Mouse (Mus musculus): Measurements from ENCODE around the gene Asprv1. TPM values are rescaled to one million over a fixed set of nuclear protein-coding genes. Genes with fewer than 3 reads are reported as not detected.

Asprv1 gene
- polyA plus RNA-seq, 2 experiments = 0.28 to 0.33 TPM

DNA sequence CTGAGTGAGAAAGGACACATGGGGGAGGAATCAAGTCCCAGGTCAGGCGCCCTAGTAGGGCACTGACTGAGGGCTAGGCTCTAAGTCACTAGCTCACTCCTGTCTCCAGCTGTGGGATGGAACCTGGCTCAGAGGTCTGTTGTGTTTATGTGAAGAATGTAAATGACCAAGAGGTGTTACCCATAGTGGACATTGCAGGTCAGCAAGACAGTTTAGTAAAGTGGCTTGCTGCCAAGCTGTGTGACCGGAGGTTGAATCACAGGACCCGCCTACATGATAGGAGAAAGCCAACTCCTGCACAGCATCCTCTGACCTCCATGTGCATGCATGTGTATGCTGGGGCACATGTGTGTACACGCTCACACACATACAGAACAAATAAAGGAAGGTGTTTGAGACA lies 17.6 kb downstream of the Asprv1 start:
- H3K9ac ChIP-seq (replicated peaks) = no peak overlapping the region
- no peak overlapping the region for H3K4me3 ChIP-seq (ENCODE audit: insufficient read depth in 1 of 2, low read depth in 2 of 2, low read length in 2 of 2)
- no peak for TF ChIP-seq CTCF (IDR thresholded peaks at IDR 0.05; ENCODE audit: low read depth)
- TF ChIP-seq EP300 (IDR thresholded peaks at IDR 0.05; ENCODE audit: low read depth) = no peak
- H3K27me3 ChIP-seq (ENCODE audit: control insufficient read depth, insufficient read depth, low read length) = no peaks in the 10 kb centered on the region
- DNase-seq (ENCODE audit: low read depth in 3 of 3, low spot score in 3 of 3) = no peak
- peaks cover 28% of the 10 kb centered on the region for H3K36me3 ChIP-seq (replicated peaks; ENCODE audit: control insufficient read depth, insufficient read depth, low read depth)
- no peak overlapping the region for H3K4me2 ChIP-seq (ENCODE audit: low read depth)
- no peaks in the 10 kb centered on the region for H3K9me3 ChIP-seq (ENCODE audit: control insufficient read depth, low read length)
- WGBS (ENCODE audit: insufficient replicate concordance) = 71% methylated on average over 4 of the region's 4 CpGs
- no peak for ATAC-seq (ENCODE audit: insufficient read depth)
- H3K4me1 ChIP-seq (replicated peaks; ENCODE audit: control insufficient read depth in 2 of 2, insufficient read depth in 2 of 2, low read length in 1 of 2) = peaks cover 13 to 19% of the 10 kb centered on the region in 2 experiments
- H3K27ac ChIP-seq = peak overlapping the region; percentile 14; the same call in 1 of the 2 replicates

GRCm38 (mm10) chr6:86646143-86646542 lies 18.2 kb downstream of the Asprv1 start:
- 70% methylated on average over 7 of the region's 7 CpGs for WGBS (ENCODE audit: insufficient replicate concordance)

DNA sequence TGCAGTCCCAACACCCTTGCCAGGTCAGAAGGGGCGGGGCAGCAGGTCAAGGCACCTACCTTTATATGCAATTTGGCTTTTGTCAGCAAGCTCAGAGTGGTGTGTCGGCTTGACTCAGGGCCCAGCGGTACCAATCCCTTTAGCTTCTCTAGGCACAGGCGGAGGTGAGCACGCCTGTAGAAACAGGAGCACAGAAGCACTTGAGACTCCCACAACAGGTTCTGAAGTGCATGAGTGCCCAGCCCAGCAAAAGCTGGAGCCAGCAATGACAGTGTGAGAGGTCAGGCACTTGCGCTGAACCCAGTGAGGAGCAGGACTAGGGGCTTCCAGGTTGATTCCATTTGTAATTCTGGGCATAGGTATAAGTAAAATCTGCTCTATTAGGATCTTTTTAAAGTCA lies 25.1 kb downstream of the Asprv1 start:
- no peak overlapping the region for H3K9ac ChIP-seq (replicated peaks)
- DNase-seq (ENCODE audit: low read depth in 3 of 3, low spot score in 3 of 3) (no peak), ATAC-seq (ENCODE audit: insufficient read depth) (no peak)
- H3K27ac ChIP-seq = no peak overlapping the region
- WGBS (ENCODE audit: insufficient replicate concordance) = 89% methylated on average over 6 of the region's 6 CpGs
- no peaks in the 10 kb centered on the region; a peak in 1 of 4 replicates for H3K4me1 ChIP-seq (replicated peaks; ENCODE audit: control insufficient read depth in 2 of 2, insufficient read depth in 2 of 2, low read length in 1 of 2)
- peaks cover 82% of the 10 kb centered on the region for H3K36me3 ChIP-seq (replicated peaks; ENCODE audit: control insufficient read depth, insufficient read depth, low read depth)
- no peaks in the 10 kb centered on the region for H3K9me3 ChIP-seq (ENCODE audit: control insufficient read depth, low read length)
- no peak overlapping the region for H3K4me3 ChIP-seq (ENCODE audit: insufficient read depth in 1 of 2, low read depth in 2 of 2, low read length in 2 of 2)
- no peaks in the 10 kb centered on the region for H3K27me3 ChIP-seq (ENCODE audit: control insufficient read depth, insufficient read depth, low read length)
- no peak overlapping the region for H3K4me2 ChIP-seq (ENCODE audit: low read depth)
- TF ChIP-seq CTCF (IDR thresholded peaks at IDR 0.05; ENCODE audit: low read depth) = no peak
- TF ChIP-seq EP300 (IDR thresholded peaks at IDR 0.05; ENCODE audit: low read depth) = no peak

More at GRCm38 (mm10) chr6:86646143-86646542, 18.2 kb downstream of the Asprv1 start:
- no peak for ATAC-seq (ENCODE audit: insufficient read depth)
- no peak overlapping the region for H3K4me2 ChIP-seq (ENCODE audit: low read depth)
- H3K27ac ChIP-seq = no peak overlapping the region
- no peaks in the 10 kb centered on the region for H3K9me3 ChIP-seq (ENCODE audit: control insufficient read depth, low read length)
- no peak overlapping the region for H3K4me3 ChIP-seq (ENCODE audit: insufficient read depth in 1 of 2, low read depth in 2 of 2, low read length in 2 of 2)
- TF ChIP-seq EP300 (IDR thresholded peaks at IDR 0.05; ENCODE audit: low read depth) (no peak), CTCF (IDR thresholded peaks at IDR 0.05; ENCODE audit: low read depth) (no peak)
- peaks cover 34% of the 10 kb centered on the region for H3K36me3 ChIP-seq (replicated peaks; ENCODE audit: control insufficient read depth, insufficient read depth, low read depth)
- no peak overlapping the region; the same call in 1 of the 2 replicates for H3K9ac ChIP-seq (replicated peaks)
- no peak for DNase-seq (ENCODE audit: low read depth in 3 of 3, low spot score in 3 of 3)
- H3K4me1 ChIP-seq (replicated peaks; ENCODE audit: control insufficient read depth in 2 of 2, insufficient read depth in 2 of 2, low read length in 1 of 2) = peaks cover 7 to 13% of the 10 kb centered on the region in 2 experiments
- no peaks in the 10 kb centered on the region for H3K27me3 ChIP-seq (ENCODE audit: control insufficient read depth, insufficient read depth, low read length)

DNA sequence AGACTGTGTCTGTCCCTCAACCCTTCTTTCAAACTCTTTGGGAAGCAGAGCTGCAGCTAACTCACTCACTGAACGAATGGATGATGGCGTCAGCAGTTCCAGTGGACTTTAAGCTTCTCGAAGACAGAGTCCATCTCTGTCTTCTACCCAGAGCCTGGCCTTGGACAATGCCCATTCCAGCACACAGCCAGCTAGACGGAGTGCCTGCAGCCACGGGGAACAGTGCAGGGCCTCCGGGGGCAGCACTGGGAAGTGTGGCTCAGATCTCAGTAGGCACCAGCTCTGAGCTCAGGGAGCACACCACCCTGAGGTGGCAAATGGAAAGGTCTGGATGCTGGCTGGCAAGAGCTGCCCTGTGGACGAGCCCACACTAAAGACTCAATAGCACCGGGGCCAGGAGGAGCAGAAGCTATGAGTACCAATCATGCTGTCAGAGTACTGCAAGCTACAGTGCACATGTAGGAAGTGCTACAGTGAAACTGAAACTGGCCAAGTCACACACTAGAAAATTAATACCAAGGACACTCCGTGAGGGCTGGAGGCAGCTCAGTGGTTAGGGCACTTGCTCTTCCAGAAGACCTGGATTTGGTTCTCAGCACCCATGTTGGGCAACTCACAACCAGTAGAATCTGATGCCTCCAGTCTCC lies 26.4 kb downstream of the Asprv1 start:
- H3K27ac ChIP-seq = no peak overlapping the region
- WGBS (ENCODE audit: insufficient replicate concordance) = 78% methylated on average over 9 of the region's 9 CpGs
- no peak for DNase-seq (ENCODE audit: low read depth in 3 of 3, low spot score in 3 of 3)
- H3K9me3 ChIP-seq (ENCODE audit: control insufficient read depth, low read length) = no peaks in the 10 kb centered on the region
- H3K4me3 ChIP-seq (ENCODE audit: insufficient read depth in 1 of 2, low read depth in 2 of 2, low read length in 2 of 2) = no peak overlapping the region
- no peak for TF ChIP-seq EP300 (IDR thresholded peaks at IDR 0.05; ENCODE audit: low read depth)
- peak; percentile 43 for TF ChIP-seq CTCF (IDR thresholded peaks at IDR 0.05; ENCODE audit: low read depth)
- no peak overlapping the region for H3K9ac ChIP-seq (replicated peaks)
- H3K4me1 ChIP-seq (replicated peaks; ENCODE audit: control insufficient read depth in 2 of 2, insufficient read depth in 2 of 2, low read length in 1 of 2) = peaks cover 5% of the 10 kb centered on the region in 2 experiments
- H3K36me3 ChIP-seq (replicated peaks; ENCODE audit: control insufficient read depth, insufficient read depth, low read depth) = peaks cover 82% of the 10 kb centered on the region
- no peak for ATAC-seq (ENCODE audit: insufficient read depth)
- H3K4me2 ChIP-seq (ENCODE audit: low read depth) = no peak overlapping the region
- no peaks in the 10 kb centered on the region for H3K27me3 ChIP-seq (ENCODE audit: control insufficient read depth, insufficient read depth, low read length)

GRCm38 (mm10) chr6:86658501-86658900 lies 30.5 kb downstream of the Asprv1 start:
- Histone ChIP-seq H3K9me3 (ENCODE audit: control insufficient read depth, low read length) (no peaks in the 10 kb centered on the region), H3K9ac (replicated peaks) (no peak overlapping the region), H3K27ac (no peak overlapping the region; the same call in 1 of the 2 replicates), H3K36me3 (replicated peaks; ENCODE audit: control insufficient read depth, insufficient read depth, low read depth) (peaks cover 84% of the 10 kb centered on the region), H3K27me3 (ENCODE audit: control insufficient read depth, insufficient read depth, low read length) (no peaks in the 10 kb centered on the region), H3K4me1 (replicated peaks; ENCODE audit: control insufficient read depth in 2 of 2, insufficient read depth in 2 of 2, low read length in 1 of 2) (peaks cover 26 to 27% of the 10 kb centered on the region in 2 experiments), H3K4me2 (ENCODE audit: low read depth) (no peak overlapping the region), H3K4me3 (ENCODE audit: insufficient read depth in 1 of 2, low read depth in 2 of 2, low read length in 2 of 2) (no peak overlapping the region)
- DNase-seq (ENCODE audit: low read depth in 3 of 3, low spot score in 3 of 3) (no peak), ATAC-seq (ENCODE audit: insufficient read depth) (no peak)
- TF ChIP-seq EP300 (IDR thresholded peaks at IDR 0.05; ENCODE audit: low read depth) (no peak), CTCF (IDR thresholded peaks at IDR 0.05; ENCODE audit: low read depth) (no peak)
- 75% methylated on average over 3 of the region's 3 CpGs for WGBS (ENCODE audit: insufficient replicate concordance)
